Mouse (Mus musculus) MEL (cell line): Measurements from ENCODE around the gene Szt2. TPM values are rescaled to one million over a fixed set of nuclear protein-coding genes. Genes with fewer than 3 reads are reported as not detected.

Source experiments
- DNase-seq: peaks from one replicate; pipeline ENCODE4 v3.0.0; 2011; ENCODE audit warnings: low read depth, low spot score
- H3K27ac ChIP-seq: 2 replicates; pipeline ENCODE4 v1.5.1; 2012; ENCODE audit warnings: low read depth, mild to moderate bottlenecking, control low read depth, low read length, moderate library complexity; ENCODE audit not compliant: control insufficient read depth
- H3K27me3 ChIP-seq, 2 experiments: fragments of 150-350 bp in 1 of 2; sonication (generic) in 1 of 2; 2 replicates each; pipeline ENCODE4 v1.6.1; 2012; ENCODE audit warnings: low read length in 2 of 2, mild to moderate bottlenecking in 2 of 2, improper control_type of control experiment in 1 of 2, moderate library complexity in 1 of 2; ENCODE audit not compliant: insufficient read depth in 2 of 2, control insufficient read depth in 1 of 2
- H3K36me3 ChIP-seq, 2 experiments: 2 replicates each; pipeline ENCODE4 v1.6.1; 2012 to 2014; ENCODE audit warnings: low read length in 2 of 2, improper control_type of control experiment in 1 of 2, inconsistent platforms in 1 of 2, mild to moderate bottlenecking in 1 of 2; ENCODE audit not compliant: insufficient read depth in 2 of 2, control insufficient read depth in 1 of 2
- H3K4me1 ChIP-seq, 2 experiments: fragments of 150-350 bp in 1 of 2; sonication (generic) in 1 of 2; 2 replicates each; pipeline ENCODE4 v1.6.1; 2012; ENCODE audit warnings: low read length in 2 of 2, improper control_type of control experiment in 1 of 2, mild to moderate bottlenecking in 1 of 2; ENCODE audit not compliant: insufficient read depth in 2 of 2, control insufficient read depth in 1 of 2
- H3K4me3 ChIP-seq, 2 experiments: fragments of 150-350 bp in 1 of 2; sonication (generic) in 1 of 2; 2 replicates each; pipeline ENCODE4 v1.5.1; 2012; ENCODE audit warnings: low read depth in 2 of 2, low read length in 2 of 2, mild to moderate bottlenecking in 2 of 2, moderate library complexity in 2 of 2, control low read depth in 1 of 2, improper control_type of control experiment in 1 of 2; ENCODE audit not compliant: control insufficient read depth in 1 of 2, insufficient read depth in 1 of 2
- H3K79me2 ChIP-seq: 2 replicates; pipeline ENCODE4 v1.6.1; 2012; ENCODE audit warnings: mild to moderate bottlenecking, low read length, moderate library complexity; ENCODE audit not compliant: control insufficient read depth, poor library complexity, insufficient read depth
- H3K9ac ChIP-seq: 2 replicates; pipeline ENCODE4 v1.6.1; 2012; ENCODE audit warnings: low read depth, mild to moderate bottlenecking, control low read depth, low read length, moderate library complexity; ENCODE audit not compliant: control insufficient read depth, poor library complexity, severe bottlenecking
- H3K9me3 ChIP-seq: fragments of 150-350 bp; sonication (generic); replicated peaks from 2 replicates; pipeline ENCODE4 v1.6.1; 2012; ENCODE audit warnings: mild to moderate bottlenecking, low read length, improper control_type of control experiment, moderate library complexity; ENCODE audit not compliant: insufficient read depth
- BHLHE40 ChIP-seq: IDR thresholded peaks from 2 replicates; pipeline ENCODE4 v1.6.1; 2012; ENCODE audit warnings: low read depth, mild to moderate bottlenecking, inconsistent platforms, low read length, improper control_type of control experiment, borderline replicate concordance
- CHD1 ChIP-seq: IDR thresholded peaks from 2 replicates; pipeline ENCODE4 v1.6.1; 2012; ENCODE audit warnings: low read depth, mild to moderate bottlenecking, inconsistent platforms, low read length, improper control_type of control experiment
- CHD2 ChIP-seq: IDR thresholded peaks from 2 replicates; pipeline ENCODE4 v1.6.1; 2011; ENCODE audit warnings: low read length, improper control_type of control experiment
- CTCF ChIP-seq, 3 experiments: IDR thresholded peaks in 2 of 3; conservative IDR thresholded peaks in 1 of 3; 2 replicates each; pipeline ENCODE4 v1.5.1; 2011 to 2012; ENCODE audit warnings: low read length in 3 of 3, low read depth in 2 of 3, mild to moderate bottlenecking in 2 of 3, improper control_type of control experiment in 1 of 3, inconsistent platforms in 1 of 3, mixed read lengths in 1 of 3, moderate library complexity in 1 of 3; ENCODE audit not compliant: control insufficient read depth in 1 of 3, insufficient read depth in 1 of 3, poor library complexity in 1 of 3, severe bottlenecking in 1 of 3
- E2F4 ChIP-seq: IDR thresholded peaks from 2 replicates; pipeline ENCODE4 v1.6.1; 2011; ENCODE audit warnings: low read depth, low read length, improper control_type of control experiment, borderline replicate concordance
- JUND ChIP-seq: IDR thresholded peaks from 2 replicates; pipeline ENCODE4 v1.6.1; 2011; ENCODE audit warnings: low read depth, mild to moderate bottlenecking, improper control_type of control experiment, low read length
- MAFK ChIP-seq: IDR thresholded peaks from 2 replicates; pipeline ENCODE4 v1.6.1; 2011; ENCODE audit warnings: low read depth, mild to moderate bottlenecking, low read length, improper control_type of control experiment, borderline replicate concordance
- MAX ChIP-seq: IDR thresholded peaks from 2 replicates; pipeline ENCODE4 v1.6.1; 2011; ENCODE audit warnings: low read length, improper control_type of control experiment
- MAZ ChIP-seq: IDR thresholded peaks from 2 replicates; pipeline ENCODE4 v1.6.1; 2012; ENCODE audit warnings: low read depth, mild to moderate bottlenecking, inconsistent platforms, low read length, improper control_type of control experiment
- MXI1 ChIP-seq: IDR thresholded peaks from 2 replicates; pipeline ENCODE4 v1.6.1; 2011; ENCODE audit warnings: mild to moderate bottlenecking, low read depth, low read length, improper control_type of control experiment
- NELFE ChIP-seq: IDR thresholded peaks from 2 replicates; pipeline ENCODE4 v1.6.1; 2011; ENCODE audit warnings: low read depth, low read length, improper control_type of control experiment
- POLR2AphosphoS2 ChIP-seq: IDR thresholded peaks from 2 replicates; pipeline ENCODE4 v1.6.1; 2011; ENCODE audit warnings: low read length, improper control_type of control experiment
- POLR2AphosphoS5 ChIP-seq: IDR thresholded peaks from 2 replicates; pipeline ENCODE4 v1.6.1; 2012; ENCODE audit warnings: low read depth, borderline replicate concordance, mild to moderate bottlenecking, inconsistent platforms, low read length, moderate library complexity, mixed read lengths
- SIN3A ChIP-seq: IDR thresholded peaks from 2 replicates; pipeline ENCODE4 v1.6.1; 2012; ENCODE audit warnings: low read length, improper control_type of control experiment, inconsistent platforms
- SMC3 ChIP-seq: IDR thresholded peaks from 2 replicates; pipeline ENCODE4 v1.6.1; 2011; ENCODE audit warnings: low read depth, low read length, improper control_type of control experiment
- TAL1 ChIP-seq: IDR thresholded peaks from 2 replicates; pipeline ENCODE4 v1.6.1; 2012; ENCODE audit warnings: mild to moderate bottlenecking, inconsistent platforms, low read length, moderate library complexity, mixed read lengths
- TBP ChIP-seq: IDR thresholded peaks from 2 replicates; pipeline ENCODE4 v1.8.0; 2011; ENCODE audit warnings: low read depth, low read length, improper control_type of control experiment
- USF1 ChIP-seq: IDR thresholded peaks from 2 replicates; pipeline ENCODE4 v1.6.1; 2014; ENCODE audit warnings: low read depth, mild to moderate bottlenecking, inconsistent platforms, low read length, improper control_type of control experiment, moderate library complexity
- ZC3H11A ChIP-seq: IDR thresholded peaks from 2 replicates; pipeline ENCODE4 v1.6.1; 2012; ENCODE audit warnings: low read depth, mild to moderate bottlenecking, inconsistent platforms, low read length, improper control_type of control experiment
- ZKSCAN1 ChIP-seq: IDR thresholded peaks from 2 replicates; pipeline ENCODE4 v1.6.1; 2012; ENCODE audit warnings: low read depth, mild to moderate bottlenecking, inconsistent platforms, low read length, improper control_type of control experiment, moderate library complexity
- polyA plus RNA-seq, 2 experiments: library from polyadenylated mRNA; stranded (reverse) in 1 of 2; unstranded in 1 of 2; fragments of >175 nt in 1 of 2; fragments of >200 nt in 1 of 2; gene quantifications; 2 replicates each; pipeline versions ENCODE4 v1.2.1 to v1.2.4; 2012; ENCODE audit warnings: low replicate concordance in 2 of 2, low read depth in 1 of 2; ENCODE audit not compliant: insufficient read length in 2 of 2, insufficient read depth in 1 of 2, missing spikeins in 1 of 2
- total RNA-seq: library from RNA; depleted of rRNA; stranded (reverse); fragments of 300-350 nt; gene quantifications from 2 replicates; pipeline ENCODE4 v1.2.3, GENCODE M21; 2012

Gene Szt2
- total and polyA plus RNA-seq, 3 experiments: 5.7 to 24.0 TPM; not detected in 1

- H3K27me3 ChIP-seq: no peaks in the 10 kb centered on the region
- H3K79me2 ChIP-seq: no peaks in the 10 kb centered on the region
- peaks cover 0 to 12% of the 10 kb centered on the region in 2 experiments; a peak in 2 of 4 replicates for H3K36me3 ChIP-seq
- no peak for TF ChIP-seq CHD1
- TF ChIP-seq E2F4: no peak
- no peak for TF ChIP-seq ZKSCAN1
- no peak for TF ChIP-seq JUND
- TF ChIP-seq, all 39 proteins: peak for 0
- Histone ChIP-seq H3K9me3 (no peaks in the 10 kb centered on the region), H3K4me1 (peaks cover 0 to 8% of the 10 kb centered on the region in 2 experiments; a peak in 3 of 4 replicates), H3K27ac (no peak overlapping the region), H3K4me3 (no peak overlapping the region), H3K9ac (no peak overlapping the region)
- no peak for DNase-seq
Observed at GRCm38 (mm10) chr4:118350864-118351263, 58.2 kb downstream of the Szt2 start.

GRCm38 (mm10) chr4:118347529-118348309 is 61.4 kb downstream of the Szt2 start:
- Histone ChIP-seq H3K27ac (no peak overlapping the region), H3K79me2 (no peaks in the 10 kb centered on the region), H3K27me3 (no peaks in the 10 kb centered on the region), H3K4me1 (no peaks in the 10 kb centered on the region), H3K36me3 (no peaks in the 10 kb centered on the region), H3K9me3 (no peaks in the 10 kb centered on the region), H3K9ac (no peak overlapping the region), H3K4me3 (no peak overlapping the region)
- TF ChIP-seq USF1 (no peak), BHLHE40 (no peak), MXI1 (no peak), CHD2 (no peak), POLR2AphosphoS2 (no peak), E2F4 (no peak), NELFE (no peak), MAX (no peak), SIN3A (no peak), MAZ (no peak), TAL1 (no peak), SMC3 (no peak), POLR2AphosphoS5 (no peak), ZKSCAN1 (no peak), TBP (no peak), ZC3H11A (no peak), MAFK (no peak), CTCF (IDR thresholded peaks at IDR 0.05 in 2 of 3, conservative IDR thresholded peaks at IDR 0.05 in 1 of 3; ENCODE audit: control insufficient read depth in 1 of 3, insufficient read depth in 1 of 3, low read depth in 2 of 3, low read length in 3 of 3, poor library complexity in 1 of 3, severe bottlenecking in 1 of 3) (no peak)
- no peak for DNase-seq
